Comparison of ENCODE assay signal across 22 mouse cellular contexts in the genomic region with DNA sequence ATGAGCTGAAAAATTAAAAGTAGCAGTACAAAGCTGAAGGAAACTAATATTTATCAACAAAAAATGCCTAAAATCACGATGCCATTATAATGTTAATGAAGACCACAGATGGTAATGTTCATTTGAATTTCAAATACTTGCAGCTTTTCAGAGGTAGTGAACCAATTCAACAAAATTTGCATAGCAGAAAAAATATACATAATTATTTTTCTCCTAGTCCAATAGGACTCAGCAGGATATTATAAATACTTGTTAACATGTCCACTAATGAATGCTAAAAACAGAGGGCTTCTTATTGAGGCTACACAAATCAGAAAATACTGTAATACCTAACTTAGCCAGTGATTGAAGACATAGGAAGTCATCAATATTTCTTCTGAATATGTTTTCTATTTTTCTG. TPM values are rescaled to one million over a fixed set of nuclear protein-coding genes. Genes with fewer than 3 reads are reported as not detected.
DNase-seq lines count a peak whose midpoint lies in the region; ATAC-seq and TF ChIP-seq lines count a peak whose summit lies in the region.
"Had no signal": no experiment of that assay in that cellular context is flagged by ENCODE, and none has a peak within 500 bp of the region (broad histone marks: within the 10 kb centered on the region; RNA-seq: fewer than 3 reads in every experiment).

No protein-coding gene starts in this region.

- H3K27ac ChIP-seq in midbrain, embryonic 12.5 days (replicated peaks) = no peak overlapping the region
- H3K27ac ChIP-seq in midbrain, embryonic 10.5 days (replicated peaks) = no peak overlapping the region
- H3K27ac ChIP-seq in forebrain, embryonic 14.5 days (ENCODE audit: low read depth, low read length) = no peak overlapping the region
- H3K27ac ChIP-seq in hindbrain, embryonic 12.5 days = no peak overlapping the region
- no peak overlapping the region for H3K27ac ChIP-seq in midbrain, embryonic 15.5 days
- no peak overlapping the region for H3K27ac ChIP-seq in gastrocnemius, adult 2 months
- H3K27ac ChIP-seq: embryonic facial prominence, embryonic 10.5 days; embryonic facial prominence, embryonic 15.5 days; limb, embryonic 12.5 days; liver, embryonic 15.5 days; lung, embryonic 15.5 days had no signal

- intact Hi-C loops in gastrocnemius, adult 2 months (cut with DNase I) = no loop called here

- 0 out of 2 replicates have a peak, but pooled peaks cover 3% of the 10 kb centered on the region for H3K4me1 ChIP-seq in midbrain, embryonic 12.5 days
- peaks cover 6% of the 10 kb centered on the region; the same call in 1 of the 2 replicates for H3K4me1 ChIP-seq in midbrain, embryonic 10.5 days
- H3K4me1 ChIP-seq in forebrain, embryonic 14.5 days (ENCODE audit: control insufficient read depth, insufficient read depth, low read length) = 0 out of 2 replicates have a peak, but pooled peaks cover 5% of the 10 kb centered on the region
- peaks cover 8% of the 10 kb centered on the region for H3K4me1 ChIP-seq in hindbrain, embryonic 12.5 days
- no peaks in the 10 kb centered on the region for H3K4me1 ChIP-seq in midbrain, embryonic 15.5 days
- H3K4me1 ChIP-seq: embryonic facial prominence, embryonic 10.5 days; embryonic facial prominence, embryonic 15.5 days; limb, embryonic 12.5 days; liver, embryonic 15.5 days; lung, embryonic 15.5 days had no signal

- H3K27me3 ChIP-seq in midbrain, embryonic 12.5 days = no peaks in the 10 kb centered on the region
- H3K27me3 ChIP-seq in midbrain, embryonic 10.5 days (ENCODE audit: low read depth, poor library complexity, severe bottlenecking) = no peaks in the 10 kb centered on the region
- H3K27me3 ChIP-seq in forebrain, embryonic 14.5 days (replicated peaks; ENCODE audit: control insufficient read depth, insufficient read depth, low read length) = no peaks in the 10 kb centered on the region
- H3K27me3 ChIP-seq in hindbrain, embryonic 12.5 days = no peaks in the 10 kb centered on the region
- no peaks in the 10 kb centered on the region for H3K27me3 ChIP-seq in midbrain, embryonic 15.5 days (replicated peaks)
- H3K27me3 ChIP-seq: embryonic facial prominence, embryonic 15.5 days; limb, embryonic 12.5 days; liver, embryonic 15.5 days; lung, embryonic 15.5 days had no signal

- no peak for TF ChIP-seq CTCF in gastrocnemius, adult 2 months (IDR thresholded peaks at IDR 0.05)

- H3K4me2 ChIP-seq in midbrain, embryonic 12.5 days (replicated peaks) = no peak overlapping the region
- no peak overlapping the region for H3K4me2 ChIP-seq in forebrain, embryonic 14.5 days (ENCODE audit: low read length)
- no peak overlapping the region for H3K4me2 ChIP-seq in hindbrain, embryonic 12.5 days (replicated peaks)
- H3K4me2 ChIP-seq in midbrain, embryonic 15.5 days = no peak overlapping the region
- H3K4me2 ChIP-seq: embryonic facial prominence, embryonic 15.5 days; limb, embryonic 12.5 days; liver, embryonic 15.5 days; lung, embryonic 15.5 days had no signal

- no peak overlapping the region for H3K4me3 ChIP-seq in midbrain, embryonic 12.5 days
- no peak overlapping the region for H3K4me3 ChIP-seq in midbrain, embryonic 10.5 days
- no peak overlapping the region for H3K4me3 ChIP-seq in forebrain, embryonic 14.5 days (ENCODE audit: low read depth, low read length)
- no peak overlapping the region for H3K4me3 ChIP-seq in hindbrain, embryonic 12.5 days
- H3K4me3 ChIP-seq in midbrain, embryonic 15.5 days = no peak overlapping the region
- H3K4me3 ChIP-seq in gastrocnemius, adult 2 months = no peak overlapping the region
- H3K4me3 ChIP-seq: embryonic facial prominence, embryonic 10.5 days; embryonic facial prominence, embryonic 15.5 days; limb, embryonic 12.5 days; liver, embryonic 15.5 days; lung, embryonic 15.5 days had no signal

- H3K36me3 ChIP-seq in midbrain, embryonic 12.5 days = no peaks in the 10 kb centered on the region
- H3K36me3 ChIP-seq in midbrain, embryonic 10.5 days = no peaks in the 10 kb centered on the region
- no peaks in the 10 kb centered on the region for H3K36me3 ChIP-seq in forebrain, embryonic 14.5 days (ENCODE audit: control insufficient read depth, insufficient read depth, low read length)
- no peaks in the 10 kb centered on the region for H3K36me3 ChIP-seq in hindbrain, embryonic 12.5 days
- no peaks in the 10 kb centered on the region for H3K36me3 ChIP-seq in midbrain, embryonic 15.5 days (replicated peaks)
- H3K36me3 ChIP-seq: embryonic facial prominence, embryonic 10.5 days; embryonic facial prominence, embryonic 15.5 days; limb, embryonic 12.5 days; liver, embryonic 15.5 days; lung, embryonic 15.5 days had no signal

- 28% methylated on average over 1 of the region's 1 CpGs for WGBS in midbrain, embryonic 12.5 days
- WGBS in midbrain, embryonic 10.5 days = 47% methylated on average over 1 of the region's 1 CpGs
- WGBS in forebrain, embryonic 14.5 days = 5% methylated on average over 1 of the region's 1 CpGs
- WGBS in hindbrain, embryonic 12.5 days = 30% methylated on average over 1 of the region's 1 CpGs
- WGBS in midbrain, embryonic 15.5 days = 14% methylated on average over 1 of the region's 1 CpGs

- H3K9me3 ChIP-seq in midbrain, embryonic 12.5 days = no peaks in the 10 kb centered on the region
- no peaks in the 10 kb centered on the region for H3K9me3 ChIP-seq in midbrain, embryonic 10.5 days (replicated peaks)
- no peaks in the 10 kb centered on the region for H3K9me3 ChIP-seq in forebrain, embryonic 14.5 days (replicated peaks; ENCODE audit: control insufficient read depth, low read length)
- no peaks in the 10 kb centered on the region for H3K9me3 ChIP-seq in hindbrain, embryonic 12.5 days (replicated peaks)
- no peaks in the 10 kb centered on the region for H3K9me3 ChIP-seq in midbrain, embryonic 15.5 days
- H3K9me3 ChIP-seq: embryonic facial prominence, embryonic 10.5 days; embryonic facial prominence, embryonic 15.5 days; limb, embryonic 12.5 days; liver, embryonic 15.5 days; lung, embryonic 15.5 days had no signal

- ATAC-seq in midbrain, embryonic 12.5 days (ENCODE audit: low FRiP score, low read depth) = 0 out of 2 replicates have a peak, but pooled peaks have one; percentile 35
- peak; percentile 83 for ATAC-seq in forebrain, embryonic 14.5 days
- peak; percentile 70 for ATAC-seq in hindbrain, embryonic 12.5 days (ENCODE audit: low FRiP score)
- ATAC-seq in midbrain, embryonic 15.5 days (replicated peaks) = peak; percentile 71; the same call in 1 of the 2 replicates
- ATAC-seq: intestine, embryonic 16.5 days had no signal

- no peak for DNase-seq in midbrain, embryonic 10.5 days (ENCODE audit: low spot score)
- DNase-seq in forebrain, embryonic 14.5 days (ENCODE audit: low spot score) = peak; percentile 80
- no peak for DNase-seq in layer of hippocampus, adult 8-10 months (ENCODE audit: low spot score in 2 of 2)
- DNase-seq in gastrocnemius, adult 2 months = no peak
- DNase-seq in lung, adult 18-20 months = no peak
- DNase-seq: adrenal gland, postnatal 25 days; B cell, adult 2 months; cerebellum, adult 18-20 months; cerebellum, postnatal 10 days; heart, postnatal 14 days; kidney, adult 9 months; kidney, postnatal 10 days; right cerebral cortex, postnatal 14 days had no signal

- H3K9ac ChIP-seq in midbrain, embryonic 12.5 days (replicated peaks) = no peak overlapping the region
- H3K9ac ChIP-seq in forebrain, embryonic 14.5 days (ENCODE audit: low read length) = no peak overlapping the region
- no peak overlapping the region for H3K9ac ChIP-seq in hindbrain, embryonic 12.5 days
- no peak overlapping the region for H3K9ac ChIP-seq in midbrain, embryonic 15.5 days
- H3K9ac ChIP-seq: embryonic facial prominence, embryonic 15.5 days; limb, embryonic 12.5 days; liver, embryonic 15.5 days; lung, embryonic 15.5 days had no signal

RNA-seq across cellular contexts. Expression of gene Lsm8, which starts 52.5 kb away (rescaled TPM):
- polyA plus RNA-seq in midbrain, embryonic 12.5 days (2016; fragmentation: Nextera tagmentation; extraction: Ambion mirVana) = 186 and 190 TPM in 2 replicates
- polyA plus RNA-seq in midbrain, embryonic 10.5 days (2016; fragmentation: Nextera tagmentation; extraction: Ambion mirVana) = 221 and 234 TPM in 2 replicates
- 154 and 194 TPM in 2 replicates for polyA plus RNA-seq in forebrain, embryonic 14.5 days (2014; fragmentation: Nextera tagmentation; extraction: Ambion mirVana)
- polyA plus RNA-seq in hindbrain, embryonic 12.5 days (2016; fragmentation: Nextera tagmentation; extraction: Ambion mirVana) = 159 and 166 TPM in 2 replicates
- 97.7 and 105 TPM in 2 replicates for polyA plus RNA-seq in midbrain, embryonic 15.5 days (2015; fragmentation: Nextera tagmentation; extraction: Ambion mirVana)
- total RNA-seq in layer of hippocampus, adult 8-10 months (2022) = 10 to 100 TPM; 31.3 to 37.7 (median 37.1) TPM
- 10 to 100 TPM in 1 of 2 experiments, 1 to 10 TPM in 1; 9.8 to 10.6 TPM for total RNA-seq in gastrocnemius, adult 2 months (2021)
